Mouse (Mus musculus) hindbrain, embryonic 15.5 days (tissue): ENCODE results near the gene Naalad2. TPM values are rescaled to one million over a fixed set of nuclear protein-coding genes. Genes with fewer than 3 reads are reported as not detected.
"Not testable (repeated sequence)": the region's sequence is repeated elsewhere in the genome, so short reads cannot be mapped to it uniquely, and the experiment has no call there.

ENCODE experiments used
- ATAC-seq: fragments of 200-750 bp; cut with Nextera tagmentation; 2 replicates; pipeline ENCODE4 v1.8.0; 2017; ENCODE audit warnings: low read depth, moderate number of reproducible peaks, moderate TSS enrichment; ENCODE audit not compliant: low FRiP score
- H3K27ac ChIP-seq: fragments of 300-500 bp; sonication (generic); replicated peaks from 2 replicates; pipeline ENCODE4 v1.5.1; 2015; ENCODE audit warnings: mild to moderate bottlenecking, inconsistent platforms
- H3K27me3 ChIP-seq: fragments of 300-500 bp; sonication (generic); 2 replicates; pipeline ENCODE4 v1.6.1; 2015; ENCODE audit warnings: control low read depth, inconsistent platforms
- H3K36me3 ChIP-seq: fragments of 300-500 bp; sonication (generic); 2 replicates; pipeline ENCODE4 v1.6.1; 2015; ENCODE audit warnings: control low read depth, inconsistent platforms
- H3K4me1 ChIP-seq: fragments of 300-500 bp; sonication (generic); replicated peaks from 2 replicates; pipeline ENCODE4 v1.6.1; 2015; ENCODE audit warnings: control low read depth, inconsistent platforms
- H3K4me2 ChIP-seq: fragments of 300-500 bp; sonication (generic); 2 replicates; pipeline ENCODE4 v1.6.1; 2015; ENCODE audit warnings: moderate library complexity, mild to moderate bottlenecking, inconsistent platforms
- H3K4me3 ChIP-seq: fragments of 300-500 bp; sonication (generic); 2 replicates; pipeline ENCODE4 v1.5.1; 2015; ENCODE audit warnings: mild to moderate bottlenecking, inconsistent platforms
- H3K9ac ChIP-seq: fragments of 300-500 bp; sonication (generic); 2 replicates; pipeline ENCODE4 v1.6.1; 2015; ENCODE audit warnings: inconsistent platforms
- H3K9me3 ChIP-seq: fragments of 300-500 bp; sonication (generic); 2 replicates; pipeline ENCODE4 v1.6.1; 2016; ENCODE audit warnings: control low read depth, inconsistent platforms
- WGBS: fragments of 180-500 bp; shearing (Covaris S2); methylation state at CpG from one replicate; pipeline ENCODE4 v1.1.7; 2015; 5-methylcytosine and 5-hydroxymethylcytosine counted together
- polyA plus RNA-seq: library from polyadenylated mRNA; unstranded; fragments of >200 nt; fragmentation: Nextera tagmentation; extraction: Ambion mirVana; gene quantifications from 2 replicates; pipeline ENCODE4 v1.2.1, GENCODE M21; 2015

The Naalad2 gene
- polyA plus RNA-seq, result 1.7 and 2.2 TPM in 2 replicates

DNA sequence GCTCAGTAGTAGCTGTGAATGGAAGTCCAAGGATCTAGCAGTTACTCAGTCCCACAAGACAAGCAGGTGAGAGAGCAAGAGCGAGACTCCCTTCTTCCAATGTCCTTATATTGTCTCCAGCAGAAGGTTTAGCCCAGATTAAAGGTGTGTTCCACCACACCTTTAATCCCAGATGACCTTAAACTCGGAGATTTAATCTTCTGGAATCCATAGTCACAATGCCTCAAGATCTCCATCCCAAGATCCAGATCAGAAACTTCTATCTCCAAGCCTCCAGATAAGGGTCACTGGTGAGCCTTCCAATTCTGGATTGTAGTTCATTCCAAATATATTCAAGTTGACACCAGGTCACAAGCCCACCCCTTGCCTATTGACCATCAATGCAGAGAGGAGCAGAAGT lies at the start of gene Naalad2:
Gene Naalad2, minus strand, starts transcription at position 101 of the 400 bp plus-strand sequence.
- H3K4me1 ChIP-seq, H3K27ac ChIP-seq, H3K9me3 ChIP-seq, H3K9ac ChIP-seq, H3K36me3 ChIP-seq, H3K4me2 ChIP-seq, H3K27me3 ChIP-seq, ATAC-seq, H3K4me3 ChIP-seq: not testable (repeated sequence)
- 81% methylated on average over 2 of the region's 2 CpGs for WGBS

GRCm38 (mm10) chr9:18431687-18432086 lies 28.9 kb upstream of the Naalad2 start:
- 80% methylated on average over 10 of the region's 10 CpGs for WGBS
- 0 out of 2 replicates have a peak, but pooled peaks have one; percentile 61 for ATAC-seq
- Histone ChIP-seq H3K4me2 (no peak overlapping the region), H3K27me3 (no peaks in the 10 kb centered on the region), H3K9ac (no peak overlapping the region), H3K36me3 (no peaks in the 10 kb centered on the region), H3K4me3 (no peak overlapping the region), H3K27ac (no peak overlapping the region), H3K9me3 (no peaks in the 10 kb centered on the region), H3K4me1 (no peaks in the 10 kb centered on the region)

DNA sequence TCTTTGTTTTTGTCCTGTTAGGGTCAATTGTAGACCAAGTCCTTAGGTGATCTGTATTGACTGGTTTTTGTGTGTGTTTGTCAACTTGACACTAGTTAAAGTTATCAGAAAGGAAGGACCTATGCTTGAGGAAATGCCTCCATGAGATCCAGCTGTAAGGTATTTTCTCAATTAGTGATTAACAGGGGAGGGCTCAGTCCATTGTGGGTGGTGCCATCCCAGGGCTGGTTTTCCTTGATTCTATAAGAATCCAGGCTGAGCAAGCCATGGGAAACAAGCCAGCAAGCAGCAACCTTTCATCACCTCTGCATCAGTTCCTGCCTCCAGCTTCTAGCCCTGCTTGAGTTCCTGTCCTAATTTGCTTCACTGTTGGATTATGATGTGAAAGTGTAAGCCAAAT lies 27.6 kb upstream of the Naalad2 start, which contains the start of gene Mbd3l2:
Gene Mbd3l2, plus strand, starts transcription at position 301 of the 400 bp plus-strand sequence.
- ATAC-seq, result no peak
- Histone ChIP-seq H3K4me3 (no peak within 1 kb of the TSS), H3K4me1 (no peaks in the 10 kb centered on the region), H3K4me2 (no peak within 1 kb of the TSS), H3K27me3 (no peaks in the 10 kb centered on the region), H3K9me3 (no peaks in the 10 kb centered on the region), H3K27ac (no peak within 1 kb of the TSS), H3K9ac (no peak within 1 kb of the TSS), H3K36me3 (no peaks in the 10 kb centered on the region)

GRCm38 (mm10) chr9:18412371-18412770 lies 9.6 kb upstream of the Naalad2 start:
- WGBS, result 91% methylated on average over 4 of the region's 4 CpGs
- not testable (repeated sequence) for H3K4me1 ChIP-seq, H3K4me2 ChIP-seq, H3K27me3 ChIP-seq, H3K9me3 ChIP-seq, H3K36me3 ChIP-seq, H3K4me3 ChIP-seq, H3K9ac ChIP-seq, ATAC-seq, H3K27ac ChIP-seq

DNA sequence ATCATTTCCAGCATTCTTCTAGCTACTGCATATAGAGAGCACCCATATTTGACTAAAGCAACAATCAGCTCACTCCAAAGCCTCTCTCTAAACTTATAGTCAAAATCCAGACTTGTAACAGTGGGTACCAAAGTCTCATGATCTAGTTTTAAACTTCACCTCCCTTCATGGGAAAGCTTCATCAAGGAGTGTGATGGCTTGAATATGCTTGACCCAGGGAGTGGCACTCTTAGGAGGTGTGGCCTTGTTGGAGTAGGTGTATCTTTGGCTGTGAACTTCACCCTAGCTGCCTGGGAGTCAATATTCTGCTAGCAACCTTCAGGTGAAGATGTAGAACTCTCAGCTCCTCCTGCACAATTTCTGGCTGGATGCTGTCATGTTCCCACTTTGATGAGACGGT lies 1.3 kb upstream of the Naalad2 start, which contains the start of gene Ubtfl1:
Gene Ubtfl1, plus strand, starts transcription at position 301 of the 400 bp plus-strand sequence.
- no peak for ATAC-seq
- Histone ChIP-seq H3K4me1 (no peaks in the 10 kb centered on the region), H3K36me3 (no peaks in the 10 kb centered on the region), H3K9me3 (no peaks in the 10 kb centered on the region), H3K4me3 (no peak within 1 kb of the TSS), H3K9ac (no peak within 1 kb of the TSS), H3K4me2 (no peak within 1 kb of the TSS), H3K27me3 (no peaks in the 10 kb centered on the region), H3K27ac (no peak within 1 kb of the TSS)
- WGBS, result 86% methylated on average over 1 of the region's 1 CpGs

DNA sequence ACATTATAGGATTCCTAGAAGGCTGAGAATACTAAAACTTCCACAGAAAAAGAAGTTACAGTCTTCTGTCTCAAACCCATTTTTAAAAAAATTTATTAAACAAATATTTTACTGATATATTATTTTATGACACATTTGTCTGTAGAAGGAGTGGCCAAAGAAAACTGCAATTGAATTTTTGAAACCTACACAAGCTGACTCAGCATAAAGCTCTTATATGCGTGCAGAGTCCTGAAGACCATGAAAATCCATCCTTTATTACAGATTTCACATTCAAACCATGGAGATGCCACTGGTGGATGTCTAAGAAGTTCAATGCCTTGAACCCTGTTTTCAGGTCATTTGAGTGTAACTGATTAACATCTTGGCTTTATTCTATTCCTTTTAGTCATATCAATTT lies 3.2 kb downstream of the Naalad2 start:
- H3K4me3 ChIP-seq, result no peak overlapping the region
- H3K27ac ChIP-seq, result no peak overlapping the region
- H3K4me2 ChIP-seq, result no peak overlapping the region
- 50% methylated on average over 1 of the region's 1 CpGs for WGBS
- no peak for ATAC-seq
- no peaks in the 10 kb centered on the region for H3K4me1 ChIP-seq
- no peak overlapping the region for H3K9ac ChIP-seq
- no peaks in the 10 kb centered on the region for H3K9me3 ChIP-seq
- H3K27me3 ChIP-seq, result no peaks in the 10 kb centered on the region
- H3K36me3 ChIP-seq, result no peaks in the 10 kb centered on the region

- no peak overlapping the region for H3K9ac ChIP-seq
- 40% methylated on average over 6 of the region's 6 CpGs for WGBS
- H3K27ac ChIP-seq, result no peak overlapping the region
- H3K4me2 ChIP-seq, result 0 out of 2 replicates have a peak overlapping the region, but pooled peaks have one; percentile 15
- no peaks in the 10 kb centered on the region for H3K27me3 ChIP-seq
- no peaks in the 10 kb centered on the region for H3K36me3 ChIP-seq
- H3K4me1 ChIP-seq, result no peaks in the 10 kb centered on the region
- ATAC-seq, result no peak
- H3K9me3 ChIP-seq, result no peaks in the 10 kb centered on the region
- no peak overlapping the region for H3K4me3 ChIP-seq
Observed at GRCm38 (mm10) chr9:18385782-18386181, 17.0 kb downstream of the Naalad2 start.

DNA sequence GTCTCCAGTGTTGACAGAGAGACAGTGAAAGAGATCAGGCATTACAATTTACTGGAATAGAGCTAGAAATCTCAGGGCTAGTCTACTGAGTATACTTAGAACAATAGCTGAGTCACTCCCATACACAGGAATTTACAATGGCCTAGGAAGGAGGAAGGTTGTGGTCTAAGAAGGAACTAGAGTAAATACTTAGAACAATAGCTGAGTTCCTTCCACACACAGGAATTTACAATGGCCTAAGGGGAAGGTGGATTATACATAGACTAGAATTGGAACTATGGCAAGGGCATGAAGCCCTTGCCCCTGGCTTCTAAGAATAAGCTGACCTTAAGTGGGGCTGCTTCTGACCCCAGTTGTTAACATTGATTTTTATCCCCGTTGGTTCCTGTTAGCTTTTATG lies 29.8 kb downstream of the Naalad2 start:
- not testable (repeated sequence) for H3K36me3 ChIP-seq, H3K9me3 ChIP-seq, H3K27ac ChIP-seq, H3K9ac ChIP-seq, H3K4me3 ChIP-seq, ATAC-seq, H3K4me2 ChIP-seq, H3K4me1 ChIP-seq, H3K27me3 ChIP-seq
- WGBS, result 89% methylated on average over 1 of the region's 1 CpGs

DNA sequence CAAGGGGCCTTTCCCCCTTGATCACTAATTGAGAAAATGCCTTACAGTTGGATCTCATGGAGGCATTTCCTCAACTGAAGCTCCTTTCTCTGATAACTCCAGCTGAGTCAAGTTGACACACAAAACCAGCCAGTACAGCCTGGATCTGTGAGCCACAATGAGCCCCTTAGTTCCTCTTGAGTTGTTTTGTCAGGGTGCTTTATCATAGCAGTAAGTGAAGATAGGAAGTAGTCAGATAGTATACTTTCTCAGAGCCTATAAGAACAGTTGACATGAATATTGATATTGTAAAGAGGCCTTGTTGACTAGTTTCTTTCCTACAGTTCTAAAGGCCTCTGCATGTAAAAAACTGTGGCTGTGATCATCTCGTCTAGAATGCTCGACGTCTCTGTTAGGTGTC lies 82.8 kb downstream of the Naalad2 start:
- H3K9me3 ChIP-seq, result no peaks in the 10 kb centered on the region
- no peak overlapping the region for H3K9ac ChIP-seq
- no peak overlapping the region for H3K4me2 ChIP-seq
- 98% methylated on average over 3 of the region's 3 CpGs for WGBS
- no peak overlapping the region for H3K27ac ChIP-seq
- ATAC-seq, result no peak
- H3K36me3 ChIP-seq, result peaks cover 14% of the 10 kb centered on the region
- no peaks in the 10 kb centered on the region for H3K4me1 ChIP-seq
- no peak overlapping the region for H3K4me3 ChIP-seq
- no peaks in the 10 kb centered on the region for H3K27me3 ChIP-seq

GRCm38 (mm10) chr9:18298301-18298700 lies 104.5 kb downstream of the Naalad2 start:
- no peak overlapping the region for H3K27ac ChIP-seq
- peaks cover 45% of the 10 kb centered on the region for H3K36me3 ChIP-seq
- no peaks in the 10 kb centered on the region for H3K27me3 ChIP-seq
- H3K4me3 ChIP-seq, result no peak overlapping the region
- peaks cover 12% of the 10 kb centered on the region for H3K4me1 ChIP-seq
- H3K4me2 ChIP-seq, result no peak overlapping the region
- no peak for ATAC-seq
- no peaks in the 10 kb centered on the region for H3K9me3 ChIP-seq
- no peak overlapping the region for H3K9ac ChIP-seq
- WGBS, result 95% methylated on average over 5 of the region's 6 CpGs

- 55% methylated on average over 6 of the region's 6 CpGs for WGBS
- Histone ChIP-seq H3K36me3 (peaks cover 8% of the 10 kb centered on the region), H3K4me3 (peak overlapping the region; percentile 78), H3K4me1 (peaks cover 18% of the 10 kb centered on the region), H3K9ac (peak overlapping the region; percentile 93), H3K4me2 (peak overlapping the region; percentile 95), H3K27me3 (0 out of 2 replicates have a peak, but pooled peaks cover 3% of the 10 kb centered on the region), H3K27ac (peak overlapping the region; percentile 86; the same call in 1 of the 2 replicates), H3K9me3 (no peaks in the 10 kb centered on the region)
- ATAC-seq, result no peak
Observed at GRCm38 (mm10) chr9:18293026-18293781, 109.6 kb downstream of the Naalad2 start.

- Histone ChIP-seq H3K4me1 (peaks cover 18% of the 10 kb centered on the region), H3K27ac (peak overlapping the region; percentile 86), H3K27me3 (0 out of 2 replicates have a peak, but pooled peaks cover 3% of the 10 kb centered on the region), H3K4me3 (peak overlapping the region; percentile 78), H3K9me3 (no peaks in the 10 kb centered on the region), H3K36me3 (peaks cover 4% of the 10 kb centered on the region), H3K9ac (peak overlapping the region; percentile 93), H3K4me2 (peak overlapping the region; percentile 95)
- 2% methylated on average over 24 of the region's 24 CpGs for WGBS
- ATAC-seq, result no peak
Observed at GRCm38 (mm10) chr9:18292443-18292922, 110.3 kb downstream of the Naalad2 start.
